Mouse (Mus musculus): ENCODE measurements at regions not wholly inside any gene's neighbourhood (a gene's known extent, or its start where the extent isn't known, plus 50 kb on each side); places are given as distances from the start of the nearest gene placed in this dataset.

DNA sequence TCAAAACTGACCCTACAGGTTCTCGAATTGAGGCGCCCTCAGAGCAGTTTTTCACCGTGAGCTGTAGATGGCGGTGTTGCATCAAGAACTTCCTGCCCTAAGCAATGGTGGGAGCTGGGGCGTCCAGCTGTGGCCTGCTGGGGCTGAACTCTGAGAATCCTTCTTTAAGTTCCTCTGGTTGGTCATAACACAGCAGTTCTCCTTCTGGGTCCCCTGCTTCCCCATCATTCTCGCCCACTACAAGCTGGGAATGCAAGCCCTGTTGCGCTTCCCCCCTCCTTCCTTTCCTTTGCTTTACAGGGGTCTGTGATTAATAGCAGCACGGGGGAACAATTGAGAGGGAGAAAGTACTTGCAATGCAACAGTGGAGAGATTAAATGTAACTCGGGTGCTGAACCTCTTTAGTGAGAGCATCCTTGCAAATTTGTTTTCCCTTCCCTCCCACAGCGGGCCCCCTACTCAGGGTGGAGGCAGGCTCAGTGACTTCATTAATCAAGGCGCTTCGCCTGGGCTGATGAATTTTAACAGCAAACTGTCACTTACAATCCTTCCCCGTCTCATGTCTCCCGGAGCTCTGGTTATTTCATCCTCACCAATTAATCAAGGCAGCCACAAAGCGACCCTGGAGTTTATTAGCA, 794.3 kb upstream of the Api5 start:
- peak; percentile 19 to 51 for DNase-seq

DNA sequence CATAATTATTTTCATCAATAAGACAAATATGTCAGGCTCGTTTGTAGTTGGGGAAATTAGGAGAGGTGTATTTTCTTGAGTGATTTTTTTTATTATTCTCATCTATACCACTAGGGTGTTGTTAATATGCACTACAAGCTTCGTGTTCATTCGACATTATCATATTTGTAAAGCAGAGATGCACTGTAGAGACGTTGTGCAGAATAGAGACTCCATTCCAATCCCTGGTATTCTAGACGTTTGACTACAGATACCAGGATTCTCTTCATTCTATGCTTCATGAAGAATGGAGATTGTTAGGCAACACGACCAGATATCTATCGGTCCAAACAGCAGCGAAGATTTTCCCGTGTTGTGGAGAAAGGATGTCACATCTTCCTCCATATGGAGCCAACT, 793.8 kb upstream of the Api5 start:
- DNase-seq = no peak

DNA sequence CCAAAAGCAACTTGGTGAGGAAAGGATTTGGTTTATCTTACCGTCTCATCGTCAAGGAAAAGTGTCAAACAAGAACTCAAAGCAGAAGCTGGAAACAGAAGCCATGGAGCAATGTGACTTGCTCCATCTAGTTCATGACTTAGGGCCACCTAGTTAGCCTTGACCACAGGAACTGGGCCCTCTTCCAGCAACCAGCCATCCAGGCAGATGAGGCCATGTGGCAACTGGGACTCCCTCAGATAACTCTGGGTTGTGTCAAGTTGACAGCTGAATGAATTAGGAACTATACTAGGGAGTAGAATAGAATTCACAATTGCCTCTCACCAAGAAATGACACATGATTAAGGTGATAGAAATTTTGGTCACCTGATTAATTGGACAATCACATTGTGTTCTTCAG, 791.5 kb upstream of the Api5 start:
- DNase-seq = no peak

DNA sequence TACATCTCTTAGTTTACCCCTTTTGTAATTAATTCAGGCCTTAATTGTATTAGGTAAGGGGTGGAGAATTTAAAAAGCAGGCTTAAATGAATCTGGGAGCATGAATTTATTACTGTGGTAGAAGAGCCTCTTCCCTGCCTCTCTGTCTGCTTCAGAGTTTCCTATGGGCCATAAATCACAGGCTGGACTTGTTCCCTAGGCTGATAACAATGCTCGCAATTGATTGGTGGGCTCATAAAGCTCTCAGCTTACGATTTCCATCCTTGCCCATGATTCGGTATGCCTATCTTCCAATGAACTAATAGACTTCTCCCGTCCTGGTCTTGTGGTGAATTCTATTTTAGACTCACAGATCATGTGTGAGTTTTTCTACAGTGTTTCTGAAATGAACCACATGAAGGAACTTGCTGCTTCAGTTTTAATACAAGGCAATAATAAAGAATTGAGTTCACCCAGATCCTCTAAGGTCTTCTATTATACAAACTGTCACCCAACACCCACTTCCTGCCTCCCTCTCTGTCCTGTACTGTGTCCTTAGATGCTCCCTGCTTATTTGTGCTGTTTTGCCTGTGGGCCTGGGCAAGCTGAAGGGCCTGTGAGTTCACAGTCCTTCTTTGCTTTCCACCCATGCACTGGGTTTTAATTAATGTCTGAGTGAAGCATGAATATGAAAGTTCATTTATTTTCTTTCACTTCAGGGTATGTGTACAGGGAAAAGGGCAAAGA, 772.4 kb upstream of the Api5 start:
- peak in 1 of 2 experiments; percentile 12 for DNase-seq
